In genomic region chr7:39981647-39982046, GRCm38 (mm10) we compare ENCODE assay signal across 16 mouse cellular contexts.
"Had no signal": no experiment of that assay in that cellular context is flagged by ENCODE, and none has a peak within 500 bp of the region (broad histone marks: within the 10 kb centered on the region; RNA-seq: fewer than 3 reads in every experiment).

No protein-coding gene starts in this region.

- H3K27ac ChIP-seq: neural tube, embryonic 13.5 days; neural tube, embryonic 15.5 days; stomach, embryonic 15.5 days; stomach, postnatal 0 days had no signal

- H3K9ac ChIP-seq: neural tube, embryonic 13.5 days; neural tube, embryonic 15.5 days; stomach, embryonic 15.5 days had no signal

- H3K36me3 ChIP-seq: neural tube, embryonic 13.5 days; neural tube, embryonic 15.5 days; stomach, embryonic 15.5 days had no signal

- H3K4me1 ChIP-seq: neural tube, embryonic 13.5 days; neural tube, embryonic 15.5 days; stomach, embryonic 15.5 days had no signal

- H3K9me3 ChIP-seq: neural tube, embryonic 13.5 days; neural tube, embryonic 15.5 days; stomach, embryonic 15.5 days had no signal

- H3K27me3 ChIP-seq: neural tube, embryonic 13.5 days; neural tube, embryonic 15.5 days; stomach, embryonic 15.5 days had no signal

- H3K4me3 ChIP-seq: neural tube, embryonic 13.5 days; neural tube, embryonic 15.5 days; stomach, embryonic 15.5 days had no signal

- DNase-seq: retina, postnatal 1 day; right cerebral cortex, adult 18-20 months; right cerebral cortex, postnatal 14 days; right cerebral cortex, postnatal 25 days; right cerebral cortex, postnatal 4 days; spleen, adult 18-20 months; thymus, adult 18-20 months; thymus, adult 2 months; thymus, postnatal 14 days; thymus, postnatal 25 days; thymus, postnatal 36 days; thymus, postnatal 4 days had no signal

- H3K4me2 ChIP-seq: neural tube, embryonic 13.5 days; neural tube, embryonic 15.5 days; stomach, embryonic 15.5 days had no signal
